Mouse (Mus musculus) lung, embryonic 14.5 days (tissue): ENCODE measurements at regions not wholly inside any gene's neighbourhood (a gene's known extent, or its start where the extent isn't known, plus 50 kb on each side); places are given as distances from the start of the nearest gene placed in this dataset.

Experiments used
- ATAC-seq: fragments of 200-750 bp; cut with Nextera tagmentation; 2 replicates; pipeline ENCODE4 v1.8.0; 2017; ENCODE audit warnings: mild to moderate bottlenecking, moderate TSS enrichment, moderate library complexity; ENCODE audit not compliant: insufficient read depth
- DNase-seq: peaks from one replicate; pipeline ENCODE4 v3.0.0-alpha.2; 2015
- H3K27ac ChIP-seq: fragments of 300-500 bp; sonication (generic); 2 replicates; pipeline ENCODE4 v1.5.1; 2014; ENCODE audit warnings: low read depth, mild to moderate bottlenecking, moderate library complexity
- H3K27me3 ChIP-seq: fragments of 300-500 bp; sonication (generic); 2 replicates; pipeline ENCODE4 v1.6.1; 2014; ENCODE audit warnings: low read length, control low read depth; ENCODE audit not compliant: insufficient read depth
- H3K36me3 ChIP-seq: fragments of 300-500 bp; sonication (generic); 2 replicates; pipeline ENCODE4 v1.6.1; 2014; ENCODE audit warnings: control low read depth; ENCODE audit not compliant: insufficient read depth
- H3K4me1 ChIP-seq: fragments of 300-500 bp; sonication (generic); 2 replicates; pipeline ENCODE4 v1.6.1; 2014; ENCODE audit warnings: antibody characterized with exemption, control low read depth; ENCODE audit not compliant: insufficient read depth
- H3K4me2 ChIP-seq: fragments of 300-500 bp; sonication (generic); 2 replicates; pipeline ENCODE4 v1.6.1; 2014; ENCODE audit warnings: mild to moderate bottlenecking
- H3K4me3 ChIP-seq: fragments of 300-500 bp; sonication (generic); 2 replicates; pipeline ENCODE4 v1.5.1; 2014; ENCODE audit warnings: low read depth, low read length
- H3K9ac ChIP-seq: fragments of 300-500 bp; sonication (generic); 2 replicates; pipeline ENCODE4 v1.6.1; 2014
- H3K9me3 ChIP-seq: fragments of 300-500 bp; sonication (generic); 2 replicates; pipeline ENCODE4 v1.6.1; 2016; ENCODE audit warnings: low read depth, low read length, control low read depth
- CTCF ChIP-seq: IDR thresholded peaks from 2 replicates; pipeline ENCODE4 v1.5.1; 2016; ENCODE audit warnings: antibody characterized with exemption, low read depth
- WGBS: fragments of 180-500 bp; shearing (Covaris S2); extraction: QIAGEN DNeasy Blood & Tissue Kit; methylation state at CpG from one replicate; pipeline ENCODE4 v1.1.7; 2014; 5-methylcytosine and 5-hydroxymethylcytosine counted together

DNA sequence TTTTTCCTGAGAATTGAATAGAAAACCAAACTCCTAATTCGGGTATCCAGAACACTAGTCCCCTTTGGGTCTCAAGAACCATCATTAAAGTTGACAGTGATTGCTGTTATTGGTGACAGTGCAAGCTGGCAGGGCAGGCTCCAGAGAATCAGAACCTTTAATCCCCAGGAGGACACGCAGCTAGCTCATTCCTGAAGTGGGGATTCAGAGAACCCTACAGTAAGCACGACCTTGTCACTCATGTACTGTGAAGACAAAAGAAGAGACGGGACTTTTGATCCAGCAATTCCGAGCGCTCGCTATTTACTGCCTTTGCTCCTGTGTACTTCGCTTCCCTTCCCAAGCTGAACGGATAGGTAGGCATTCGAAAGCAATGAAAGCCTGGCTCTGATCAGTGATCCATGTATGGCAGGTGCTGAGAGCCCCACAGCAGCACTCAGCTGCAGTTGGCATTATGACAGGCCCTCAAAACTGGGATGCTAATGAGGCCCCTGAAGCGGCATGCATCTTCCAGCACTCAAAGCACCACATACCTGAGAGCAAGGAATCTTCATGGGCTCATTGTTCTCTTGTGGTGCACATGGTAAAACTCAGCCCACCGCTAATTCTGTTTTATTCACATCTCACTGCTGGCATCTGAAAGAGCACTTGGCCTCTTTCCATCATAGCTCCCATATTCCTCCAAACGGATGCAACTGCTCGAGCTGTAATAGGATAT is 165.6 kb downstream of the Dnajb9 start:
- no peaks in the 10 kb centered on the region for H3K9me3 ChIP-seq
- no peak overlapping the region for H3K27ac ChIP-seq
- H3K4me3 ChIP-seq: no peak overlapping the region
- 71% methylated on average over 14 of the region's 14 CpGs for WGBS
- H3K27me3 ChIP-seq: no peaks in the 10 kb centered on the region
- ATAC-seq (no peak), DNase-seq (peak; percentile 2)
- H3K4me2 ChIP-seq: no peak overlapping the region
- H3K36me3 ChIP-seq: no peaks in the 10 kb centered on the region
- H3K4me1 ChIP-seq: no peaks in the 10 kb centered on the region
- H3K9ac ChIP-seq: no peak overlapping the region
- TF ChIP-seq CTCF: no peak

DNA sequence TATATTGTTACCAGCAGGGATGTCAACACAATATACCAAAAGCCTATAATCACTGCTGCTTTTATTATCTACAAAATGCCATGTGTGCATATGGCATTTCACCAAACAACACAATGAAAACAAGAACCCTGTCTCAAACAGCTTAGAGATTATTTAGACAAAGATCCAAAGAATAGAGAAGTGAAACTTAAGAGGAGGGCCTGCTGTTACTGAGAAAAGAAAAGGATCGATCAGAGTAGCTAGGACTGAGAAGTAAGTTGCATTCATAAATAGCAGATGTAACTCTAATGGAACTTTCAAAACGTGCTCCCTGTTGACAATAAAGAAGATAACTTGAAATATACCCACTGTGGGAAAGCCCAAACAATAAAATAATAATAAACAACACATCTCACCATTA is 203.3 kb downstream of the Dnajb9 start:
- H3K4me2 ChIP-seq: no peak overlapping the region
- no peaks in the 10 kb centered on the region for H3K36me3 ChIP-seq
- H3K27me3 ChIP-seq: no peaks in the 10 kb centered on the region
- no peak for DNase-seq
- no peak overlapping the region for H3K9ac ChIP-seq
- no peak overlapping the region for H3K27ac ChIP-seq
- 54% methylated on average over 2 of the region's 2 CpGs for WGBS
- no peaks in the 10 kb centered on the region for H3K9me3 ChIP-seq
- no peak for ATAC-seq
- H3K4me3 ChIP-seq: no peak overlapping the region
- no peak for TF ChIP-seq CTCF
- no peaks in the 10 kb centered on the region for H3K4me1 ChIP-seq

DNA sequence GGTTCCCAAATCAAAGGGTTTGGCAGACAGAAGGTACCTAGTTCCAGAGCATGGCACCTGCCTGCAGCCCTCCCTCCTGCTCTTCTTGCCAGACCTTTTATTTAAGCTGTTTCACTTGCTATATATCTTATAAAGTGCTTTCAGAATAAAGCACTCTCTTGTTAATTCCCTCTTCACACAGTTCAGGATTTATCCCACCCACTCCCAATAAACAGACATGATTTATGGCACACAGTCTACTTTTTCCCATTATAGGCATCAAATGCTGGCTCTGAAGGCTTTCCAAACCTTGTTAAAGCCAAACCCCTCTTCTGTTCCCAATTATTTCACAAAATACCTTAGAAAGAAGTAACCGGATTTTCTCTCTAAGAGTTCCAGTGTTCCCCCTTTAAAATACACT is 226.6 kb downstream of the Dnajb9 start:
- no peak for ATAC-seq
- Histone ChIP-seq H3K4me3 (no peak overlapping the region), H3K27me3 (no peaks in the 10 kb centered on the region), H3K9me3 (no peaks in the 10 kb centered on the region), H3K9ac (no peak overlapping the region), H3K27ac (no peak overlapping the region), H3K4me1 (no peaks in the 10 kb centered on the region), H3K4me2 (no peak overlapping the region), H3K36me3 (no peaks in the 10 kb centered on the region)
- 84% methylated on average over 1 of the region's 1 CpGs for WGBS
- no peak for DNase-seq
- TF ChIP-seq CTCF: no peak

DNA sequence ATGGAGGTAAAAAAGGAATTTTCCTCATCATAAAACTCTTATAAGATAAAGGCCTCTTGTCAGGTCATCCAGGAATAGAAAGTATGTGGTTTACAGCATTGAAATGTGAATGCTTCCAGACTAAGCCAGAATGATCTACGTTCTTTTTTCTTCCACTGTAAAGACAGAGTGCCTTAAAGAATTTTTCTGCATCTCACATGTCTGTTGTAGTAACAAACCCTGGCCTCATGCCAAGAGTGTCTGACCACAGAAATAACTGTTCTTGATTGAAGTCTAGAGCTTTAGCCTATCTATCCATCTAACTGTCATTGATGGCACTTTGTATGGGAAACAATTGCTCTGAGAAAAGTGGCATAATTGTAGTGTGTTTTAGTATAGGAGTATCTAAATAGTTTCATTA is 246.2 kb downstream of the Dnajb9 start:
- no peak for ATAC-seq
- H3K27me3 ChIP-seq: no peaks in the 10 kb centered on the region
- no peak overlapping the region for H3K27ac ChIP-seq
- no peak overlapping the region for H3K9ac ChIP-seq
- no peak overlapping the region for H3K4me2 ChIP-seq
- H3K4me1 ChIP-seq: no peaks in the 10 kb centered on the region
- TF ChIP-seq CTCF: no peak
- no peaks in the 10 kb centered on the region for H3K9me3 ChIP-seq
- WGBS: 41% methylated on average over 1 of the region's 1 CpGs
- no peak overlapping the region for H3K4me3 ChIP-seq
- DNase-seq: peak; percentile 45
- H3K36me3 ChIP-seq: no peaks in the 10 kb centered on the region

DNA sequence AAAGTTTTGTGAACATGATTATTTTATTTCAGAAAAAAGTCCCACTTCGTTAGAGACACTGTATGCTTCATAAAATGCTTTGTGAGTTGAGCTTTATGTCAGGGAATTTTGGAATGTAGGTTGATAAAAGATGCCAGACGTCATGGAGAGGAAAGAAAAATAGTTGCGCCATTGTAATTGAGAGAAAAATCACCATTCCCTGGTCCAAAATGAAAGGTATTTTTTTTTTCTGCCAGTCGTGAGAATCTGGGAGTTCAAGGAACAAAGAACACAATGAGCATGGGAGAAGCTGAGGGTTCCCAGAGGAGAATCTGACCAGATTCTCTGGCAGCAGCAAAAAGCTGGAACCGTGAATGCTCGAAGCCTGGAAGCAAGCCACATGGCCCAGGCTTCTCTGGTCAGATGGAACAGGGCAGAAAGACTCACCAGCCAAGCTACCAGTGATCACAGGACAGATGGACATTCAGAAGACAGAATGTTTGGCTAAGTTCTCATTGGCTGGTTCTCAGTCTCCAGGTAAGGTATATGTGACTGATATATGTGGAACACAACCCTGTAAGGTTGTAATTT is 247.5 kb downstream of the Dnajb9 start:
- WGBS: 80% methylated on average over 6 of the region's 6 CpGs
- TF ChIP-seq CTCF: no peak
- no peaks in the 10 kb centered on the region for H3K4me1 ChIP-seq
- H3K4me2 ChIP-seq: no peak overlapping the region
- no peak overlapping the region for H3K27ac ChIP-seq
- no peak for ATAC-seq
- H3K27me3 ChIP-seq: no peaks in the 10 kb centered on the region
- H3K9me3 ChIP-seq: no peaks in the 10 kb centered on the region
- no peaks in the 10 kb centered on the region for H3K36me3 ChIP-seq
- no peak overlapping the region for H3K4me3 ChIP-seq
- H3K9ac ChIP-seq: no peak overlapping the region
- no peak for DNase-seq

DNA sequence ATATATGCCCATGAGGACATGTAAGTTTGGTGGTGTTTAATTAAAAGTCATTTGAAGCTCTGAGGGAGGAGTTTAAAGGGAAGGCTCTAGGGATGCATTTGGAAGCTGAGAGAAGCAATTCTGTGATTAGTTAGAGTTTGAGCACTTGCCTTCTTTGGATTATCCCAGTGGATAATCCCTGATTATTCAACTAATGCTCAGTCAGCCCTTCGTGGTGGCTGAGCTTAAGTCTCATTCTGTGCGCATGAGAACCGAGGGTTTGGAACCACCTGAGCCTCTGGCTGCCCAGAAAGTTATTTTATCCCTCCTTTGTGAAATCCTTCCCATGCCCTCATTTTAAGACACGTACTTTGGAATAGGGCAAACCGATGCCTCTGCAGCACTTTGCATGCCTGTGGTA is 285.9 kb downstream of the Dnajb9 start:
- DNase-seq (no peak), ATAC-seq (no peak)

DNA sequence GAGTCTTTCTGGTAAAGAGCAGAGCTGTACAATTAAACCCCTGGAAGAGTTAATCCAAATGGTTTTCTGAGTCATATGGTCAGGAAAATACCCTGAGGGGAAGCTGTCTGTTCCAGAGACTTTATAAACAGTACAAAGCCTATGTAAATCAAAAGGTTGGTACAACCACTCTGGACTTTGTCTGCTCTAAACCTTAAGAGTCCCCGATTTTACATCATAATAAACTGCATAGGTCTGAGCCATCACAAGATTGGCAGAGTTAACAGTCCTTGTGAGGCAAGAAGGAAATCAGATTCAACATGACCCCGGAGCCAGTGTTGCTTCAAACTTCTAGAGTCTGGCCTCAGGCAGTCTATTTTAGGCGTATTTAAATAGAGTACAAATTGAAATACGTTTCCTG is 289.7 kb downstream of the Dnajb9 start:
- Histone ChIP-seq H3K4me3 (no peak overlapping the region), H3K36me3 (no peaks in the 10 kb centered on the region), H3K9me3 (no peaks in the 10 kb centered on the region), H3K27ac (no peak overlapping the region), H3K9ac (no peak overlapping the region), H3K4me1 (no peaks in the 10 kb centered on the region), H3K4me2 (no peak overlapping the region), H3K27me3 (no peaks in the 10 kb centered on the region)
- WGBS: 77% methylated on average over 4 of the region's 4 CpGs
- ATAC-seq (no peak), DNase-seq (no peak)
- TF ChIP-seq CTCF: no peak

More for the DNA sequence above, 285.9 kb downstream of the Dnajb9 start:
- Histone ChIP-seq H3K9me3 (no peaks in the 10 kb centered on the region), H3K27ac (no peak overlapping the region), H3K9ac (no peak overlapping the region), H3K36me3 (no peaks in the 10 kb centered on the region), H3K27me3 (no peaks in the 10 kb centered on the region), H3K4me1 (no peaks in the 10 kb centered on the region), H3K4me2 (no peak overlapping the region), H3K4me3 (no peak overlapping the region)
- WGBS: 77% methylated on average over 5 of the region's 5 CpGs
- TF ChIP-seq CTCF: no peak

DNA sequence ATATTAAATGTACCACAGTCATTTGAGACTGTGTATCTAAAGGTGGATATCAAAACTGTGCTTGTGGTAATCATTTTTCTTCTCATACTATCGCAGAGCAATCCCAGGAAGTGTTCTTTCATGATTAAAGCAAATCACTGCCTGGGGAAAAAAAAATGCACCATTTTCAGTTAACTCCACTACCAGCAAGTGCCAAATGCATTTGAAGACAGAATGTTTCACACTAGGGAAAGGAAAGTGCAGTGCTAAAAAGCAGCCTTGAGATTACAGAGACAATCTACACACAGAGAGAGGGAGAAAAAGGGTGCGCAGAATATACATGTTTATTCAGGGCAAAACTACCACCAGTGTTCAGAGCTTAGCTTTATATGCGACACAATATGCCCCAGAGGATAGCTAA is 291.0 kb downstream of the Dnajb9 start:
- H3K4me1 ChIP-seq: no peaks in the 10 kb centered on the region
- no peaks in the 10 kb centered on the region for H3K36me3 ChIP-seq
- 66% methylated on average over 3 of the region's 3 CpGs for WGBS
- H3K4me3 ChIP-seq: no peak overlapping the region
- no peak for DNase-seq
- H3K4me2 ChIP-seq: no peak overlapping the region
- no peak for TF ChIP-seq CTCF
- no peaks in the 10 kb centered on the region for H3K9me3 ChIP-seq
- H3K9ac ChIP-seq: no peak overlapping the region
- H3K27me3 ChIP-seq: no peaks in the 10 kb centered on the region
- no peak overlapping the region for H3K27ac ChIP-seq
- ATAC-seq: no peak
